Mouse (Mus musculus) kidney, postnatal 0 days (tissue): ENCODE data around the gene Adamtsl3. TPM values are rescaled to one million over a fixed set of nuclear protein-coding genes. Genes with fewer than 3 reads are reported as not detected.

Experiments used
- ATAC-seq: fragments of 200-750 bp; cut with Nextera tagmentation; replicated peaks from 2 replicates; pipeline ENCODE4 v1.8.0; 2017; ENCODE audit warnings: low read depth, moderate number of reproducible peaks, moderate TSS enrichment, moderate library complexity; ENCODE audit not compliant: low FRiP score
- DNase-seq: peaks from one replicate; pipeline ENCODE4 v3.0.0-alpha.2; 2016; ENCODE audit warnings: low spot score
- H3K27ac ChIP-seq: fragments of 300-500 bp; sonication (generic); 2 replicates; pipeline ENCODE4 v1.5.1; 2014; ENCODE audit warnings: mild to moderate bottlenecking
- H3K27me3 ChIP-seq: fragments of 300-500 bp; sonication (generic); 2 replicates; pipeline ENCODE4 v1.6.1; 2014; ENCODE audit warnings: low read length, mixed read lengths; ENCODE audit not compliant: insufficient read depth
- H3K36me3 ChIP-seq: fragments of 300-500 bp; sonication (generic); 2 replicates; pipeline ENCODE4 v1.6.1; 2014; ENCODE audit warnings: low read length, mixed read lengths; ENCODE audit not compliant: insufficient read depth
- H3K4me1 ChIP-seq: fragments of 300-500 bp; sonication (generic); replicated peaks from 2 replicates; pipeline ENCODE4 v1.6.1; 2014; ENCODE audit warnings: antibody characterized with exemption, low read length, mixed read lengths; ENCODE audit not compliant: insufficient read depth
- H3K4me2 ChIP-seq: fragments of 300-500 bp; sonication (generic); 2 replicates; pipeline ENCODE4 v1.6.1; 2014; ENCODE audit warnings: mild to moderate bottlenecking, low read length, moderate library complexity, mixed read lengths
- H3K4me3 ChIP-seq: fragments of 300-500 bp; sonication (generic); replicated peaks from 2 replicates; pipeline ENCODE4 v1.5.1; 2014; ENCODE audit warnings: low read depth, low read length
- H3K9ac ChIP-seq: fragments of 300-500 bp; sonication (generic); 2 replicates; pipeline ENCODE4 v1.6.1; 2014; ENCODE audit warnings: low read depth, low read length
- H3K9me3 ChIP-seq: fragments of 300-500 bp; sonication (generic); replicated peaks from 2 replicates; pipeline ENCODE4 v1.6.1; 2016; ENCODE audit warnings: low read length, inconsistent platforms, mixed read lengths
- CTCF ChIP-seq: IDR thresholded peaks from 2 replicates; pipeline ENCODE4 v1.5.1; 2016; ENCODE audit warnings: antibody characterized with exemption, low read depth, mild to moderate bottlenecking, moderate library complexity
- WGBS: fragments of 180-500 bp; shearing (Covaris S2); extraction: QIAGEN DNeasy Blood & Tissue Kit; methylation state at CpG from one replicate; pipeline ENCODE4 v1.1.7; 2014; 5-methylcytosine and 5-hydroxymethylcytosine counted together
- polyA plus RNA-seq: library from polyadenylated mRNA; unstranded; fragments of >200 nt; fragmentation: Nextera tagmentation; extraction: Ambion mirVana; gene quantifications from 2 replicates; pipeline ENCODE4 v1.2.1, GENCODE M21; 2015

The Adamtsl3 gene
- polyA plus RNA-seq, 1 experiment from 2014 or later: 0.47 TPM

DNA sequence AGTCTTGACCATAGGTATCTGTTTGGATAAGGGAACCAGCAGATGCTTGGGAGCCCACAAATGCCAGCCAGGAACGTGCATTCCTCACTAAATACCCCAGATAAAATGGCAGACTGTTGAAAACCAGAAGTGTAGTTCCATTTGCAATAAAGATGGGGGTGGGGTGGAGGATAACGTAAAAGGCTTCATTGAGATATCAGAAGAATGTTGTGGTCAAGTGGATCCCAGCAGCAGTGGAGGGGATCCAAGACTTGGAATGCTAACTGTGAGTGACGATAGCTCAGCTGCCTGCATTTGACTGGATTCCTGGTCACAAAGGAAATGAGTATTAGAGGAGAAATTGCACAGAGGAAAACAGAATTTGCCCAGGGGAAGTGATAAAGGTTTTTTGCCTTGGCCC, 87.1 kb downstream of the Adamtsl3 start:
- ATAC-seq (no peak), DNase-seq (peak; percentile 43)
- TF ChIP-seq CTCF: no peak
- Histone ChIP-seq H3K9ac (no peak overlapping the region), H3K4me3 (no peak overlapping the region), H3K4me1 (no peaks in the 10 kb centered on the region), H3K36me3 (no peaks in the 10 kb centered on the region), H3K27me3 (no peaks in the 10 kb centered on the region), H3K9me3 (no peaks in the 10 kb centered on the region), H3K4me2 (no peak overlapping the region), H3K27ac (no peak overlapping the region)
- WGBS: 60% methylated on average over 3 of the region's 3 CpGs

DNA sequence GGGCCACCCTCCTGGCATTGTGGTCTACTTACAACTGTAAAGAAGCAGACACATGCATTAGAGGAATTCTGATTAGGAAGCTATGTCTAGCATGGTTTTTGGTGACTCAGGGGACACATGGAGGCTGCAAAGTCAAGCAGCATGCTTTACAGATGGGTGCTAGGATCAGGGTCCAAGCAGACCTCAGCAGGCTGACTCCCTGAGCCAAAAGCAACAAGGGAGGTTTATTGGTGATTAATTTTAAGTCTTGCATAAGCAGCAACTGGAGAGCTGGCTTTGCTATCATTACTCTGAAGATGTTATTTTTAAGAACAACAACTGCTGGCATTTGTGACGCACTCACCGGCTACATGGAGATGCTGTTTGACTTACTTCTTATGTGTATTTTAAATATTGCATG, 88.1 kb downstream of the Adamtsl3 start:
- Histone ChIP-seq H3K4me3 (no peak overlapping the region), H3K36me3 (no peaks in the 10 kb centered on the region), H3K4me1 (no peaks in the 10 kb centered on the region), H3K4me2 (no peak overlapping the region), H3K27ac (no peak overlapping the region), H3K27me3 (no peaks in the 10 kb centered on the region), H3K9me3 (no peaks in the 10 kb centered on the region), H3K9ac (no peak overlapping the region)
- DNase-seq: peak; percentile 21
- no peak for ATAC-seq
- TF ChIP-seq CTCF: no peak
- 71% methylated on average over 2 of the region's 2 CpGs for WGBS

DNA sequence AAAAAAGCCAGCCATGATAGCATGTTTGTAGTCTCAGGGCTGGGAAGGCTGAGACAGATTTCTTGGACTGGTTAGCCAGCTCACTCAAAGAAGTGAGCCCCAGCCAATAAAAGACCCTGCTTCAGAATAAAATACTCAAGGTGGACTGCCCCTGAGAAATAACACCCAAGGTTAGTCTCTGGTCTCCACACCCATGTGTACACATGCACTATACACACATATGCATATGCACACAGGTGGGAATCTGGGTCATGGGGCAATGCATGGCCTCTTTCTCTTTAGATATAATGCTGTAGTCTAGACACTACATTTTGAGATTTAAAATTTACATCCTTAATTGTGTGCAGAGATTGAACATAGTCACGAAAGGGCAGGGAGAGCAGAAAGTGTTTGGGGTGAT, 88.8 kb downstream of the Adamtsl3 start:
- Histone ChIP-seq H3K9me3 (no peaks in the 10 kb centered on the region), H3K4me3 (no peak overlapping the region), H3K4me2 (no peak overlapping the region), H3K27me3 (no peaks in the 10 kb centered on the region), H3K27ac (no peak overlapping the region), H3K4me1 (no peaks in the 10 kb centered on the region), H3K9ac (no peak overlapping the region), H3K36me3 (no peaks in the 10 kb centered on the region)
- WGBS: 82% methylated on average over 1 of the region's 1 CpGs
- no peak for ATAC-seq
- no peak for DNase-seq
- TF ChIP-seq CTCF: no peak

DNA sequence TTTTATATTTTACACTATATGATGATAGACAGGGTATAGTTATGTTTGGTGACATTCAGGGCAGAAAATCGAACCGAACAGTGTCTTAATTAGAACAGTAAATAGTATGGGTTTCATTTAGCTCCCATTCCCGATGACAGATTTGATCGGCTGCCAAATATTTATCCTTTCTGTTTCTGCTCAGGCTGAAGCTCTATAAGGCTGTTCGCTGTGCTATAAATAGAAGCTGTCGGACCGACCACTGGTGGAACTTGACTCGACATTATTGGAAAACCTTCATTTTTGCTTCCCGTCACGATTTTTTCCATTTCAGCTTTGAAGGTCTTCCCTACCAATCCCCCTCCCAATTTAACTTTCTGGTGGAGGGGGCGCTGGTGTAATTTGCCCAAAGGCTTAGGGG, 89.9 kb downstream of the Adamtsl3 start:
- Histone ChIP-seq H3K27ac (no peak overlapping the region), H3K36me3 (no peaks in the 10 kb centered on the region), H3K9ac (no peak overlapping the region), H3K4me2 (0 out of 2 replicates have a peak overlapping the region, but pooled peaks have one; percentile 0), H3K4me1 (no peaks in the 10 kb centered on the region), H3K27me3 (no peaks in the 10 kb centered on the region), H3K9me3 (no peaks in the 10 kb centered on the region), H3K4me3 (no peak overlapping the region)
- TF ChIP-seq CTCF: no peak
- no peak for ATAC-seq
- WGBS: 58% methylated on average over 11 of the region's 11 CpGs
- peak; percentile 31 for DNase-seq

DNA sequence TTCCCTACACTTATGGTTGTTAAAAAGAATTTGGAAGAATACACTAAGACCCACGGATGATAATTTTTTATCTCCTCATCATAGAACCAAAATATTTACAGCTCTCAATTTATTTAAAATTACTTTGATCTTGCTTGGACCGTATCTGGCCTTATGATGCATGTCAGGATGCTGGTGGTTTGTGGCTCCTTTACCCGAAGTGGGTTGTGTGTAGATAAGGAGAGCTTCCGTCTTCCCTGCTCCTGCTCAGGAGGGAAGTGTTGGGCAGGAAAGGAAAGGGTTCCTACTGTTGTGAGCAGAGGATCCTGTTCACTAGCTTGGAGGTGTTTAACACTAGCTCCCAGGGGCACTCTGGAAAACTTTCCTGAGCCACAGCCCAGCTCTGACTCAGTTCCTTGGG, 94.0 kb downstream of the Adamtsl3 start:
- Histone ChIP-seq H3K4me3 (no peak overlapping the region), H3K27me3 (no peaks in the 10 kb centered on the region), H3K4me2 (no peak overlapping the region), H3K9me3 (no peaks in the 10 kb centered on the region), H3K9ac (no peak overlapping the region), H3K27ac (no peak overlapping the region), H3K4me1 (no peaks in the 10 kb centered on the region), H3K36me3 (no peaks in the 10 kb centered on the region)
- WGBS: 70% methylated on average over 4 of the region's 4 CpGs
- DNase-seq: no peak
- no peak for ATAC-seq
- TF ChIP-seq CTCF: no peak

DNA sequence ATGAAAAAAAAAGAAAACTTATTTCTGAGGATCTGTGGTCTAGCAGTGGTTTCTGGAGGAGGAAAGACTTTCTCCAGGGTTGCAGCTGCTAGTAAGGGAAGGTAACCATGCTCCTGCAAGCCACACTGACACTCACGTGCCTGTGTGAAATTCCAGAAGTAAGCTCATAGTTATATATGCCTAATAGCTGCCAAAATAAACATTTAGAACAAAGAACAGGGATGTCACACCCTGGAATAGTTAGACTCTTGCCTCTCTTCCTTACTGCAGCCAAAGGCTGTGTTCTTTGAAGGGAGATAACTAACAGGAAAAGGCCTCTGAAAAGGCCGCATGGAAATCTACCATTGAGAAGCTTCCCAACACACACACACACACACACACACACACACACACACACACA, 96.1 kb downstream of the Adamtsl3 start:
- no peaks in the 10 kb centered on the region for H3K4me1 ChIP-seq

DNA sequence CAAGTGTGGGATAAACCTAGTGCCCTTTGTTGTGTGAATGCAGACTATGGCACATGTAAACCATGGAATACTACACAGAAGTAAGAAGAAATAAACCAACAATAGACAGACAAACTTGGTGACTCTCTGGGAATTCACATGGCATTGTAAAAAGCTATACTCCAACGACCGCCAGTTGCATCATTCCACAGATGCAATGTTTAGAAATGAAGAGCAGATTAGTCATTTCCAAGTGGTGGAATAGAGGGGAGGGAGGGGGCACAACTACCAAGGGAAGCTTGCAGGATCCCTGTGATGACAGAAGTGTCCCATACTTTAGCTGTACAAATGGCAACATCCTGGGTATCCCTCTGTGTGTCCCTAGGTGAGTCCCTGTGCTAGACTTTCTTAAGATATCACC, 97.7 kb downstream of the Adamtsl3 start:
- no peak overlapping the region for H3K27ac ChIP-seq
- no peak for ATAC-seq
- H3K27me3 ChIP-seq: no peaks in the 10 kb centered on the region
- H3K36me3 ChIP-seq: no peaks in the 10 kb centered on the region
- TF ChIP-seq CTCF: no peak
- no peak overlapping the region for H3K4me3 ChIP-seq
- no peaks in the 10 kb centered on the region for H3K9me3 ChIP-seq
- H3K4me2 ChIP-seq: no peak overlapping the region
- H3K9ac ChIP-seq: no peak overlapping the region
- 85% methylated on average over 2 of the region's 2 CpGs for WGBS
- no peaks in the 10 kb centered on the region for H3K4me1 ChIP-seq
- no peak for DNase-seq

More for the DNA sequence above, 96.1 kb downstream of the Adamtsl3 start:
- no peaks in the 10 kb centered on the region for H3K36me3 ChIP-seq
- WGBS: 48% methylated on average over 2 of the region's 2 CpGs
- ATAC-seq (no peak), DNase-seq (peak; percentile 12)
- no peak overlapping the region for H3K4me3 ChIP-seq
- TF ChIP-seq CTCF: no peak
- H3K27ac ChIP-seq: no peak overlapping the region
- H3K9me3 ChIP-seq: no peaks in the 10 kb centered on the region
- no peak overlapping the region for H3K9ac ChIP-seq
- H3K27me3 ChIP-seq: no peaks in the 10 kb centered on the region
- no peak overlapping the region for H3K4me2 ChIP-seq
